Mouse (Mus musculus): ENCODE measurements around the gene Adcy10. TPM values are rescaled to one million over a fixed set of nuclear protein-coding genes. Genes with fewer than 3 reads are reported as not detected.
A peak's percentile ranks its signal among the peaks of the same experiment; 100 is the strongest.

Gene Adcy10
- polyA plus RNA-seq, 1 experiment from 2014 or later = 0.08 TPM

DNA sequence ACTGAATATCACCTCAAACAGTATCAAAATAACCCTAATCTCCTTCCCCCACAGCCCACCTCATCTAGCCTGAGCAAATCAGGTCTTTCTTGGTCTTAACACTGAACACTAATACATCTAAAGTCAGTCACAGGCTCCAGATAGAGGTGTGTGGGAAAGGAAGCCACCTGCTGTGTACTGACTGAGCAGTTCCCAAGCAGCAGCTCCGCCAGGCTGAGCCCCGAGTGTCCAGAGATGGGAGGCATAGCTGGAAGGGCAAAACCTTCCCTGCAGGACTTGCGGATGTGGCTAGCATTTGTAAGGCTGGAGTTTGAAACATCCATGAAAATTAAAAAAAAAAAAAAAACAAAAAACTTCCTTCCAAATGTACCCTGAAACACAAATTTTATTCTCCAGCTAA, 120.1 kb downstream of the Adcy10 start:
- Histone ChIP-seq H3K4me1 (replicated peaks) (0 out of 2 replicates have a peak, but pooled peaks cover 4% of the 10 kb centered on the region), H3K4me2 (no peak overlapping the region), H3K9ac (no peak overlapping the region), H3K36me3 (replicated peaks) (no peaks in the 10 kb centered on the region), H3K4me3 (replicated peaks) (no peak overlapping the region), H3K9me3 (replicated peaks) (no peaks in the 10 kb centered on the region), H3K27me3 (no peaks in the 10 kb centered on the region), H3K27ac (replicated peaks) (no peak overlapping the region)
- ATAC-seq (ENCODE audit: insufficient read depth) = no peak
- 64% methylated on average over 3 of the region's 3 CpGs for WGBS (ENCODE audit: insufficient replicate concordance)

- no peaks in the 10 kb centered on the region for H3K36me3 ChIP-seq (replicated peaks)
- ATAC-seq (ENCODE audit: insufficient read depth) = no peak
- no peak overlapping the region for H3K27ac ChIP-seq (replicated peaks)
- no peak overlapping the region for H3K4me2 ChIP-seq
- no peak overlapping the region for H3K4me3 ChIP-seq (replicated peaks)
- no peaks in the 10 kb centered on the region for H3K27me3 ChIP-seq
- 0 out of 2 replicates have a peak, but pooled peaks cover 4% of the 10 kb centered on the region for H3K4me1 ChIP-seq (replicated peaks)
- 76% methylated on average over 6 of the region's 6 CpGs for WGBS (ENCODE audit: insufficient replicate concordance)
- no peaks in the 10 kb centered on the region for H3K9me3 ChIP-seq (replicated peaks)
- no peak overlapping the region for H3K9ac ChIP-seq
Measured at GRCm38 (mm10) chr1:165605774-165606173, 120.8 kb downstream of the Adcy10 start.

DNA sequence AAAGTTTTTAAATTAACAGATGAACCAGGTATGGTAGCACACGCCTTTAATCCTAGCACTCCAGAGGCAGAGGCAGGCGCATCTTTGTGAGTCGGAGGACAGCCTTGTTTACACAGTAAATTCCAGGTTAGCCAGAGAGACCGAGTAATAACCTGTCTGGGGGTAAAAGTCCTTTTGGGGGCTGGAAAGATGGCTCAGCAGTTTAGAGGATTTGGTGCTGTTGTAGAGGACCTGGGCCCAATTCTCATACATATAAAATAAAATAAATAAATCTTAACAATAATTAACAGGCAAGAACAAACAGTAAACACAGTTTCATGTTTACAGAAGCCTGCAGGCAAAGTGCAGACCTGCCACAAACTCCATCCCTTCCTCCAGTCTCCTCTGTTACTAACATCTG, 123.9 kb downstream of the Adcy10 start:
- Histone ChIP-seq H3K9me3 (replicated peaks) (no peaks in the 10 kb centered on the region), H3K27me3 (no peaks in the 10 kb centered on the region), H3K9ac (no peak overlapping the region), H3K27ac (replicated peaks) (no peak overlapping the region), H3K4me1 (replicated peaks) (0 out of 2 replicates have a peak, but pooled peaks cover 7% of the 10 kb centered on the region), H3K4me3 (replicated peaks) (no peak overlapping the region), H3K4me2 (no peak overlapping the region), H3K36me3 (replicated peaks) (no peaks in the 10 kb centered on the region)
- WGBS (ENCODE audit: insufficient replicate concordance) = 77% methylated on average over 4 of the region's 4 CpGs
- ATAC-seq (ENCODE audit: insufficient read depth) = no peak

DNA sequence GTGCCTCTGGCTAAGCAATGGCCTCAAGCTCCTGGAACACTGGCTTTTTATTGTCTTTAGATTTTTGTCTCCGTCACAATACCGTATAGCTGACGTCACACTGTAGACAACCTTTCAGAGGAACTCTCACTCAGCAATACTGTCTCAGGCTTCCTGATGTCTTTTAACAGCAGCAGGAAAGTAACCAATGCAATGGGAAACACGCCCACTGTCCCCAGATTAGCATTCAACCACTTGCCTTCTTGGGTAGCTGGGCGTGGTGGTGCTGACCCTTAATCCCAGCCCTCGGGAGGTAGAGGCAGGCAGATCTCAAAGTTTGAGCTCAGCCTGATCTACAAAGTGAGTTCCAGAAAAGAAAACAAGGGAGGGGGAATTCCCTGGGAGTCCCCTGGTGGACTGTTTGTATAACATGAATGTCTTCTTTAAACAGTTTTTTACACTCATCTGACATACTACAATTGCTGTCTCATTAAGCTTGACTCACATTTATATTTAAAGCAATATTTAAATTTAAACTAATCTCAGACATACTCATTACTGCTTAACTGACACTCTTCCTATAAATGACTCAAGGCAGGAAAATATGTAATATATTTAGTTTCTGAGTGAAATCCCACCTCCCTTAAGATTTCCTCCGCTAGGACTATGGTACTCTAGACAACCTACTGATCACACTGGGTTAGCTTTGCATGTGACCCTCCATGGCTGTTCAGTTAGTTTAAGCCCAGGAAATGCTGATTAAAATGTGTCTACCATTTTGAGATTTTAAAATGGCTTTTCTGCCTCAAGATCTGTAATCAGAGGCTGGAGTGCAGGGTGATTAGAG, 124.7 kb downstream of the Adcy10 start:
- Histone ChIP-seq H3K9me3 (replicated peaks) (no peaks in the 10 kb centered on the region), H3K4me2 (no peak overlapping the region), H3K9ac (no peak overlapping the region), H3K27ac (replicated peaks) (no peak overlapping the region), H3K36me3 (replicated peaks) (no peaks in the 10 kb centered on the region), H3K4me3 (replicated peaks) (no peak overlapping the region), H3K4me1 (replicated peaks) (0 out of 2 replicates have a peak, but pooled peaks cover 7% of the 10 kb centered on the region), H3K27me3 (no peaks in the 10 kb centered on the region)
- WGBS (ENCODE audit: insufficient replicate concordance) = 41% methylated on average over 7 of the region's 7 CpGs
- no peak for ATAC-seq (ENCODE audit: insufficient read depth)

- no peaks in the 10 kb centered on the region for H3K36me3 ChIP-seq (replicated peaks)
- no peak overlapping the region for H3K4me2 ChIP-seq
- H3K27ac ChIP-seq (replicated peaks) = no peak overlapping the region
- 0 out of 2 replicates have a peak, but pooled peaks cover 7% of the 10 kb centered on the region for H3K4me1 ChIP-seq (replicated peaks)
- 48% methylated on average over 9 of the region's 9 CpGs for WGBS (ENCODE audit: insufficient replicate concordance)
- ATAC-seq (ENCODE audit: insufficient read depth) = no peak
- no peak overlapping the region for H3K9ac ChIP-seq
- no peaks in the 10 kb centered on the region for H3K9me3 ChIP-seq (replicated peaks)
- H3K27me3 ChIP-seq = no peaks in the 10 kb centered on the region
- no peak overlapping the region for H3K4me3 ChIP-seq (replicated peaks)
Measured at GRCm38 (mm10) chr1:165610321-165610999, 125.5 kb downstream of the Adcy10 start.

- ATAC-seq (ENCODE audit: insufficient read depth) = no peak
- Histone ChIP-seq H3K36me3 (replicated peaks) (no peaks in the 10 kb centered on the region), H3K4me3 (replicated peaks) (no peak overlapping the region), H3K9ac (no peak overlapping the region), H3K27ac (replicated peaks) (no peak overlapping the region), H3K4me2 (no peak overlapping the region), H3K4me1 (replicated peaks) (peaks cover 19% of the 10 kb centered on the region), H3K9me3 (replicated peaks) (no peaks in the 10 kb centered on the region), H3K27me3 (no peaks in the 10 kb centered on the region)
- 17% methylated on average over 5 of the region's 5 CpGs for WGBS (ENCODE audit: insufficient replicate concordance)
Measured at GRCm38 (mm10) chr1:165612714-165613113, 127.7 kb downstream of the Adcy10 start.

DNA sequence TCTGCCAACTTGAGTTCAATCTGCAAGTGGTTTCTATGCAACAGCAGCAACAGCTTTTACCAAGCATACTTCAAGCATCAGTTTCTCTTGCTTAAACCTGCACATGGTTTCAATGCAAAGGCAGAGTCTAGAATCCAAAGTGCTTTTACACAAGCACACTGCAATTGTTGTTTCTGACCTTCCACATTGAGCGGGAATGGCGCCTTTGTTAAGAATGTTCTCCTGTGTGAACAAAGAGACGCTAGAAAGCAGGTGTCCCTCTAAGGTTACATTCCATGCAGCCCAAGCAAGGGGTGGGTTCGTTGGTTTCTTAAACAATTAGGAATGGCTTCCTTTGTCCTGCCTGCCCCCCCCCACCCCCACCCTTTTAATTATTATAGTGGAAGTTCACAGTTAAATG, 128.9 kb downstream of the Adcy10 start:
- H3K4me3 ChIP-seq (replicated peaks) = no peak overlapping the region
- H3K27ac ChIP-seq (replicated peaks) = no peak overlapping the region
- H3K4me2 ChIP-seq = no peak overlapping the region
- no peaks in the 10 kb centered on the region for H3K9me3 ChIP-seq (replicated peaks)
- ATAC-seq (ENCODE audit: insufficient read depth) = no peak
- H3K4me1 ChIP-seq (replicated peaks) = peaks cover 26% of the 10 kb centered on the region
- H3K36me3 ChIP-seq (replicated peaks) = no peaks in the 10 kb centered on the region
- no peaks in the 10 kb centered on the region for H3K27me3 ChIP-seq
- 67% methylated on average over 4 of the region's 4 CpGs for WGBS (ENCODE audit: insufficient replicate concordance)
- no peak overlapping the region for H3K9ac ChIP-seq

- H3K27ac ChIP-seq (replicated peaks) = no peak overlapping the region
- no peak for ATAC-seq (ENCODE audit: insufficient read depth)
- no peak overlapping the region for H3K4me3 ChIP-seq (replicated peaks)
- 66% methylated on average over 3 of the region's 3 CpGs for WGBS (ENCODE audit: insufficient replicate concordance)
- no peaks in the 10 kb centered on the region for H3K36me3 ChIP-seq (replicated peaks)
- peaks cover 22% of the 10 kb centered on the region for H3K4me1 ChIP-seq (replicated peaks)
- no peaks in the 10 kb centered on the region for H3K27me3 ChIP-seq
- H3K9ac ChIP-seq = no peak overlapping the region
- H3K9me3 ChIP-seq (replicated peaks) = no peaks in the 10 kb centered on the region
- H3K4me2 ChIP-seq = no peak overlapping the region
Measured at GRCm38 (mm10) chr1:165614793-165615192, 129.8 kb downstream of the Adcy10 start.

DNA sequence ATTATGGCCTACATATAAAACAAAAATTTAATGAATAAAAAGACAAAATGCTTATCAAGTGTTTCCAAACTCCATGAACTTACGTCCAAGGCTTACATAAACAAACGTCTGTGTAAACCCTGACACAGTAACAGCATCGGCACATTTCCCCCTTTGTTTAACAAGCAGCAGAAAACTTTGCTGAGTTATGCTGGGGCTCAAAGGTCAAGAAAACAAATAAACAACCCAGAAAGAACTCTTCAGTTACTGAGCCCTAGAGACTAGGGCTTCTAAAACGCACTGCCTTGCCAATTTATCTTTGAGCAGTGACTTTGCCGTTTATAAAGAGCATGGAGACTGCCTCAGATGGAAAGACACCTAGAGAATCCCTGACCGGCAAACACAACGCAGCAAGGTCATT, 131.7 kb downstream of the Adcy10 start:
- Histone ChIP-seq H3K4me3 (replicated peaks) (no peak overlapping the region), H3K27ac (replicated peaks) (peak overlapping the region; percentile 76), H3K9ac (no peak overlapping the region), H3K27me3 (no peaks in the 10 kb centered on the region), H3K4me2 (peak overlapping the region; percentile 16; the same call in 1 of the 2 replicates), H3K9me3 (replicated peaks) (no peaks in the 10 kb centered on the region), H3K4me1 (replicated peaks) (peaks cover 28% of the 10 kb centered on the region), H3K36me3 (replicated peaks) (no peaks in the 10 kb centered on the region)
- 38% methylated on average over 7 of the region's 7 CpGs for WGBS (ENCODE audit: insufficient replicate concordance)
- peak; percentile 32; the same call in 1 of the 2 replicates for ATAC-seq (ENCODE audit: insufficient read depth)

- H3K27me3 ChIP-seq = no peaks in the 10 kb centered on the region
- H3K4me1 ChIP-seq (replicated peaks) = peaks cover 25% of the 10 kb centered on the region
- 38% methylated on average over 15 of the region's 15 CpGs for WGBS (ENCODE audit: insufficient replicate concordance)
- peak overlapping the region; percentile 76 for H3K27ac ChIP-seq (replicated peaks)
- H3K4me3 ChIP-seq (replicated peaks) = no peak overlapping the region
- H3K9me3 ChIP-seq (replicated peaks) = no peaks in the 10 kb centered on the region
- peak overlapping the region; percentile 16; the same call in 1 of the 2 replicates for H3K4me2 ChIP-seq
- ATAC-seq (ENCODE audit: insufficient read depth) = peak; percentile 79
- no peaks in the 10 kb centered on the region for H3K36me3 ChIP-seq (replicated peaks)
- no peak overlapping the region for H3K9ac ChIP-seq
Measured at GRCm38 (mm10) chr1:165617166-165617891, 132.3 kb downstream of the Adcy10 start.

- ATAC-seq (ENCODE audit: insufficient read depth) = no peak
- Histone ChIP-seq H3K4me2 (no peak overlapping the region), H3K4me1 (replicated peaks) (peaks cover 25% of the 10 kb centered on the region), H3K9me3 (replicated peaks) (no peaks in the 10 kb centered on the region), H3K4me3 (replicated peaks) (no peak overlapping the region), H3K27ac (replicated peaks) (peak overlapping the region; percentile 76), H3K27me3 (no peaks in the 10 kb centered on the region), H3K36me3 (replicated peaks) (no peaks in the 10 kb centered on the region), H3K9ac (no peak overlapping the region)
- WGBS (ENCODE audit: insufficient replicate concordance) = 58% methylated on average over 9 of the region's 9 CpGs
Measured at GRCm38 (mm10) chr1:165618201-165618624, 133.2 kb downstream of the Adcy10 start.

Data from liver, embryonic 15.5 days (tissue).